Mouse (Mus musculus): ENCODE measurements at regions not wholly inside any gene's neighbourhood (a gene's known extent, or its start where the extent isn't known, plus 50 kb on each side); places are given as distances from the start of the nearest gene placed in this dataset.

GRCm38 (mm10) chr4:153633260-153633659, 150.6 kb upstream of the Ajap1 start:
- TF ChIP-seq CTCF (IDR thresholded peaks at IDR 0.05; ENCODE audit: borderline replicate concordance, extremely low read depth, insufficient read depth, insufficient read length) (no peak), POLR2A (IDR thresholded peaks at IDR 0.05; ENCODE audit: borderline replicate concordance, extremely low read depth, insufficient read depth, insufficient read length, poor library complexity, severe bottlenecking) (no peak)

All from brain, embryonic 14.5 days (tissue).